Mouse (Mus musculus) myocyte (in vitro differentiated cells): ENCODE data around the gene Gm28230.

Experiments used
- CEBPB ChIP-seq: IDR thresholded peaks from 2 replicates; pipeline ENCODE4 v1.6.1; 2011; ENCODE audit warnings: mild to moderate bottlenecking, moderate library complexity; ENCODE audit not compliant: poor library complexity, insufficient read depth, severe bottlenecking
- E2F4 ChIP-seq: IDR thresholded peaks from one replicate; pipeline ENCODE4 v1.6.1; 2011; ENCODE audit warnings: mild to moderate bottlenecking, control low read depth, moderate library complexity; ENCODE audit not compliant: insufficient read depth
- MAX ChIP-seq: IDR thresholded peaks from one replicate; pipeline ENCODE4 v1.6.1; 2011; ENCODE audit warnings: low read depth, mild to moderate bottlenecking, control low read depth
- MYOD1 ChIP-seq, 3 experiments: IDR thresholded peaks; one replicate each; pipeline ENCODE4 v1.6.1; 2011; ENCODE audit warnings: control low read depth in 2 of 3, low read depth in 2 of 3, mild to moderate bottlenecking in 2 of 3, moderate library complexity in 1 of 3; ENCODE audit not compliant: insufficient read length in 2 of 3, control insufficient read depth in 1 of 3
- MYOG ChIP-seq, 3 experiments: IDR thresholded peaks; one replicate each; pipeline ENCODE4 v1.6.1; 2011; ENCODE audit warnings: control low read depth in 2 of 3, low read depth in 2 of 3, mild to moderate bottlenecking in 2 of 3; ENCODE audit not compliant: insufficient read length in 2 of 3, control insufficient read depth in 1 of 3, insufficient read depth in 1 of 3
- POLR2A ChIP-seq: IDR thresholded peaks from one replicate; pipeline ENCODE4 v1.6.1; 2011; ENCODE audit warnings: low read depth, mild to moderate bottlenecking, control low read depth, moderate library complexity; ENCODE audit not compliant: insufficient read length
- POLR2AphosphoS2 ChIP-seq: IDR thresholded peaks from one replicate; pipeline ENCODE4 v1.6.1; 2011; ENCODE audit warnings: low read depth, control low read depth; ENCODE audit not compliant: insufficient read length
- TCF12 ChIP-seq: IDR thresholded peaks from one replicate; pipeline ENCODE4 v1.6.1; 2011; ENCODE audit warnings: mild to moderate bottlenecking, control low read depth; ENCODE audit not compliant: poor library complexity, insufficient read depth, severe bottlenecking
- TCF3 ChIP-seq: IDR thresholded peaks from one replicate; pipeline ENCODE4 v1.6.1; 2011; ENCODE audit warnings: low read depth, control low read depth; ENCODE audit not compliant: insufficient read length
- USF1 ChIP-seq: IDR thresholded peaks from one replicate; pipeline ENCODE4 v1.6.1; 2011; ENCODE audit warnings: low read depth, mild to moderate bottlenecking, control low read depth, moderate library complexity

DNA sequence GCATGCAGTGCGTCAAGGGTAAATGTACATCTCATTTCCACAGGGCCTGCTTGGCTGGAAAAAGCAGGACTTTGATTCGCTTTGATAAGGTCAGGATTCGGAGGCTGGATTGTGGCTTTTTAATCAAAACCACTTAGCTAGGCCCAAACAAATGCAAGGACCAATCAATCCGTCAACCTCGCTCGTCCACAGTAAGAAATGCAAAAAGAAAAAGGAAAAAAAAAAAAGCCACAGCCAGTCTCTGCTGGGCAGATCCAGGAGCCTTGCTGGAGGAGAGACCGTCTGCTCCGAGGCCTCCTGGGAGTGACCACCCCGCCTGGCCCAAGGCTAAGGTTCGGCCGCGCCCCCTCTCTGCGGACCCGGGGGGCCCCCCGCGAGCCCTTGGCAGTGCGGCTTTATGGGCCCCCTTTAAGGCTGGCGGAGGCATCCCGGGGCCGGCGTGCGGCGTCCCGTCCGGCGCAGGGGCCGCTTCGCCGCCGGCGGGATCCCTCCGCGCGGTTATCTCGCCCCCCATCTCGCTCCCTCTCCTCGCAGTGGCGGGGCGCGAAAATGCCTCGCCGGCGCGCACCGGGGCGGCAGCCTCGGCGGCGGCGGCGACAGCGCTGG lies 22.0 kb upstream of the Gm28230 start, which contains the start of gene Hoxd8:
- TF ChIP-seq POLR2A (no peak), MYOG (IDR thresholded peaks at IDR 0.05; ENCODE audit: control insufficient read depth in 1 of 3, insufficient read depth in 1 of 3, insufficient read length in 2 of 3, low read depth in 2 of 3) (no peak), USF1 (no peak), TCF12 (no peak), POLR2AphosphoS2 (no peak), MYOD1 (IDR thresholded peaks at IDR 0.05; ENCODE audit: control insufficient read depth in 1 of 3, insufficient read length in 2 of 3, low read depth in 2 of 3) (no peak), CEBPB (no peak), MAX (no peak), TCF3 (no peak), E2F4 (no peak)
